Mouse (Mus musculus) myocyte (in vitro differentiated cells): ENCODE results near the gene Nkd2.

Experiments
- MYOD1 ChIP-seq, 3 experiments: IDR thresholded peaks; one replicate each; pipeline ENCODE4 v1.6.1; 2011; ENCODE audit warnings: control low read depth in 2 of 3, low read depth in 2 of 3, mild to moderate bottlenecking in 2 of 3, moderate library complexity in 1 of 3; ENCODE audit not compliant: insufficient read length in 2 of 3, control insufficient read depth in 1 of 3
- MYOG ChIP-seq, 3 experiments: IDR thresholded peaks; one replicate each; pipeline ENCODE4 v1.6.1; 2011; ENCODE audit warnings: control low read depth in 2 of 3, low read depth in 2 of 3, mild to moderate bottlenecking in 2 of 3; ENCODE audit not compliant: insufficient read length in 2 of 3, control insufficient read depth in 1 of 3, insufficient read depth in 1 of 3
- POLR2A ChIP-seq: IDR thresholded peaks from one replicate; pipeline ENCODE4 v1.6.1; 2011; ENCODE audit warnings: low read depth, mild to moderate bottlenecking, control low read depth, moderate library complexity; ENCODE audit not compliant: insufficient read length
- POLR2AphosphoS2 ChIP-seq: IDR thresholded peaks from one replicate; pipeline ENCODE4 v1.6.1; 2011; ENCODE audit warnings: low read depth, control low read depth; ENCODE audit not compliant: insufficient read length
- TCF12 ChIP-seq: IDR thresholded peaks from one replicate; pipeline ENCODE4 v1.6.1; 2011; ENCODE audit warnings: mild to moderate bottlenecking, control low read depth; ENCODE audit not compliant: poor library complexity, insufficient read depth, severe bottlenecking
- USF1 ChIP-seq: IDR thresholded peaks from one replicate; pipeline ENCODE4 v1.6.1; 2011; ENCODE audit warnings: low read depth, mild to moderate bottlenecking, control low read depth, moderate library complexity

- no peak for TF ChIP-seq POLR2A
- peak; percentile 64 to 98 (median 89) for TF ChIP-seq MYOD1 (IDR thresholded peaks at IDR 0.05; ENCODE audit: control insufficient read depth in 1 of 3, insufficient read length in 2 of 3, low read depth in 2 of 3)
- no peak for TF ChIP-seq POLR2AphosphoS2
- peak; percentile 88 to 97 (median 91) for TF ChIP-seq MYOG (IDR thresholded peaks at IDR 0.05; ENCODE audit: control insufficient read depth in 1 of 3, insufficient read depth in 1 of 3, insufficient read length in 2 of 3, low read depth in 2 of 3)
- peak; percentile 59 for TF ChIP-seq TCF12
- no peak for TF ChIP-seq USF1
Measured at GRCm38 (mm10) chr13:73803450-73804178, 43.8 kb downstream of the Nkd2 start.
